Mouse (Mus musculus) E14TG2a.4 (cell line): ENCODE results near the gene Rdh9.

Experiments
- CTCF ChIP-seq: conservative IDR thresholded peaks from 2 replicates; pipeline ENCODE4 v1.5.1; 2014; ENCODE audit warnings: low read length
- NANOG ChIP-seq: IDR thresholded peaks from 2 replicates; pipeline ENCODE4 v1.6.1; 2014; ENCODE audit warnings: borderline replicate concordance, low read length, mixed read lengths

- TF ChIP-seq CTCF = no peak
- TF ChIP-seq NANOG = no peak
These were observed 9.6 kb upstream of the Rdh9 start for GRCm38 (mm10) chr10:127766564-127766963.
